Mouse (Mus musculus): ENCODE data around the gene 5530400C23Rik. TPM values are rescaled to one million over a fixed set of nuclear protein-coding genes. Genes with fewer than 3 reads are reported as not detected.
"Not testable (repeated sequence)": the region's sequence is repeated elsewhere in the genome, so short reads cannot be mapped to it uniquely, and the experiment has no call there.

The 5530400C23Rik gene
- polyA plus RNA-seq (2015; fragmentation: Nextera tagmentation; extraction: Ambion mirVana), result not detected in 2 replicates

DNA sequence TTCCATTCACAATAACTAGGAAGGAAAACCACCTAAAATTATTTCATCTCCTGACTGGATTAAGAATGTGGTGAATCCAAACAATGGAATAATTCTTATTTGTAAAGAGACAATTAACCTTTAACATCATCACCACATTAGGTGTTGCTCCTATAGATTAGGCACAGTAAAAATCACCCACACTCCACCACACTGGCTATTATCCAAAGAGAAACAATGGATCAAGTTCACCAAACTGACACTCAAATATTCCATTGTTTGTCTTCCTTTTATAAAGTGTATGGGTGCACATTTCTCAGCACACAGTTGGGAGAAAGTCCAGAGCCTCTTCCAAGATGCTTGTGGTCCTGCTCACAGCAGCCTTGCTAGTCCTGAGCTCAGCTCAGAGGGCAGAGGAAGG, at the start of gene 5530400C23Rik:
Gene 5530400C23Rik, plus strand, starts transcription at position 301 of the 400 bp plus-strand sequence.
- not testable (repeated sequence) for H3K27me3 ChIP-seq (replicated peaks; ENCODE audit: control insufficient read depth, insufficient read depth, low read length); H3K9me3 ChIP-seq (ENCODE audit: control insufficient read depth, low read length)

DNA sequence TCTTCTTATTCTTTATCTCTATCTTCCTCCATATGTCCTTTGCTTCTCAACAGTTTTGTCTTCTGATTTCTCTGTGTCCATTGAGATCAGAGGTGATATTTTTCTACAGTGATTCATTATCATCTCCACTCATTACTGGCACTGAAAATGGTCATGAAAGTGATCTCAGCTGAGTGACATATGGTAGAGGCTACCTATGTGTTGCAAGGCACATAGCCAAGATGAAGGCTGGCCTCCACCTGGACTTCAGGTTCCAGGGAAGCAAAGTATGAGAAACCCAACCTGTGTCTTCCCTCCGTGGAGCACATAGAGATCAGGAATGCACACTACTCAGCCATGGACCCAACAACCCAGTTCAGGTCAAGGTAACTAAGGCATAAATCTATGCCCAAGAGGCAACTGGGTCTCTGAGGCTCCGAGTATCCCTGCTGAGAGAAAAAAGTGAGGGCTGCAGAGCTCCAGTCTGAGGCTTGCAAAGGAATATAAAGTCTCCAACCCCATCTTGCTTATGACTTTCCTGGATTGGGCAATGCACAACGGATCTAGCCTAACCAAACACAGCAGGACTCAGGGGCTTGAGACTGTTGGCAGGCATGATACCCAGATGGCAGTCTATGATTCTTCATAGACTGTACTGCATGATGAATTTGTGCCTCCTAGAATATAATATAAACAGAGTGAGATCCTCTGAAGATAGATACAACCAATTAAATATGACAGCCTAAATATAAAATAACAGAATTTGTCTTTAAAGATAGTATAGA, 14.1 kb downstream of the 5530400C23Rik start:
- H3K4me3 ChIP-seq (ENCODE audit: low read length), result no peak overlapping the region

More for the DNA sequence above, at the start of gene 5530400C23Rik:
- ATAC-seq; H3K9ac ChIP-seq (ENCODE audit: low read depth, low read length); H3K4me2 ChIP-seq (ENCODE audit: low read length); H3K4me1 ChIP-seq (ENCODE audit: control insufficient read depth, insufficient read depth, low read depth, low read length); H3K27ac ChIP-seq (ENCODE audit: low read depth, low read length); H3K36me3 ChIP-seq (ENCODE audit: control insufficient read depth, insufficient read depth, low read length); H3K4me3 ChIP-seq (ENCODE audit: low read length): not testable (repeated sequence)

DNA sequence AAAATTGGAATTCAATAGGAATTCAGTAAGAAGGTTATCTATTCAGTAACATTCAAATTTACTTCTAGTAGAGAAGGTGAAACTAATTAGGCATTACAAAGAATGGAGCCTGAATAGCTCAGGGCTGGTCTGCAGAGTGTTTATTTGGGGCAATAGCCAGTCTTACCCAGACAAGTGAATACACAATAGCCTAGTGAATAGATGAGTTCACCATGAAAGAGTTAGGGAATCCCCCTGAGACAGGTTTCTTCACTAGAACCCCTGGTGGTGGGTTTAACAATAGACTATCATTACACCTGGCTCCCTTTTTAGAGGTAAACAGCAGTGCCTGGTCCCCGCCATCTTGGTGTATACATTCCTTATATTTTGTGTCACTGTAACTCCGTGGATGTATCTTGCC, 21.9 kb downstream of the 5530400C23Rik start:
- not testable (repeated sequence) for H3K4me2 ChIP-seq (ENCODE audit: low read length); H3K27ac ChIP-seq (ENCODE audit: low read depth, low read length); H3K9me3 ChIP-seq (ENCODE audit: control insufficient read depth, low read length); H3K4me1 ChIP-seq (ENCODE audit: control insufficient read depth, insufficient read depth, low read depth, low read length); H3K9ac ChIP-seq (ENCODE audit: low read depth, low read length); H3K4me3 ChIP-seq (ENCODE audit: low read length); H3K27me3 ChIP-seq (replicated peaks; ENCODE audit: control insufficient read depth, insufficient read depth, low read length); H3K36me3 ChIP-seq (ENCODE audit: control insufficient read depth, insufficient read depth, low read length); ATAC-seq
- whole genome bisulfite sequencing, result 93% methylated on average over 2 of the region's 2 CpGs

More for the DNA sequence above, 14.1 kb downstream of the 5530400C23Rik start:
- Histone ChIP-seq H3K27ac (ENCODE audit: low read depth, low read length) (no peak overlapping the region), H3K27me3 (replicated peaks; ENCODE audit: control insufficient read depth, insufficient read depth, low read length) (no peaks in the 10 kb centered on the region), H3K9ac (ENCODE audit: low read depth, low read length) (no peak overlapping the region), H3K4me1 (ENCODE audit: control insufficient read depth, insufficient read depth, low read depth, low read length) (no peaks in the 10 kb centered on the region), H3K4me2 (ENCODE audit: low read length) (no peak overlapping the region), H3K36me3 (ENCODE audit: control insufficient read depth, insufficient read depth, low read length) (no peaks in the 10 kb centered on the region), H3K9me3 (ENCODE audit: control insufficient read depth, low read length) (no peaks in the 10 kb centered on the region)
- 83% methylated on average over 3 of the region's 3 CpGs for WGBS
- no peak for ATAC-seq

DNA sequence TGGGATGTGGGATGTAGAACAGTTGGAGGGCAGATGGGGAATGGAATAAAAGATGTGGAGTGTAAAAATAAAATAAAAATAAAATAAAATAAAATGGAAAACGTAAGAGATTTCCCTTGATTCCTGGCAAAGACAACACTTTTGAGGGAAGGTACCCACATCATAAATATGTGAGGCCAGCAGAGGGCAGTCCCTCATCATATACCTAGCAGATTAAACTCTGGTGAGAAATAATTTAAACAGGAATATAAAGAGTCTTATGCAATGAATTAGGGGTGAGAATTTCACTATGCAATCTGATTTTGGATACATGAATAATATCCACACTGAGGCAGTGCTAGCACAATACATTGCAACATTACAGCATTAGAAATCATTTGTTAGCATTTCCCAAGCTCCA, 46.5 kb downstream of the 5530400C23Rik start:
- Histone ChIP-seq H3K27ac (ENCODE audit: low read depth, low read length) (no peak overlapping the region), H3K4me3 (ENCODE audit: low read length) (no peak overlapping the region), H3K27me3 (replicated peaks; ENCODE audit: control insufficient read depth, insufficient read depth, low read length) (no peaks in the 10 kb centered on the region), H3K4me1 (ENCODE audit: control insufficient read depth, insufficient read depth, low read depth, low read length) (no peaks in the 10 kb centered on the region), H3K9ac (ENCODE audit: low read depth, low read length) (no peak overlapping the region), H3K4me2 (ENCODE audit: low read length) (no peak overlapping the region), H3K9me3 (ENCODE audit: control insufficient read depth, low read length) (no peaks in the 10 kb centered on the region), H3K36me3 (ENCODE audit: control insufficient read depth, insufficient read depth, low read length) (no peaks in the 10 kb centered on the region)
- 77% methylated on average over 1 of the region's 1 CpGs for WGBS
- ATAC-seq, result no peak

DNA sequence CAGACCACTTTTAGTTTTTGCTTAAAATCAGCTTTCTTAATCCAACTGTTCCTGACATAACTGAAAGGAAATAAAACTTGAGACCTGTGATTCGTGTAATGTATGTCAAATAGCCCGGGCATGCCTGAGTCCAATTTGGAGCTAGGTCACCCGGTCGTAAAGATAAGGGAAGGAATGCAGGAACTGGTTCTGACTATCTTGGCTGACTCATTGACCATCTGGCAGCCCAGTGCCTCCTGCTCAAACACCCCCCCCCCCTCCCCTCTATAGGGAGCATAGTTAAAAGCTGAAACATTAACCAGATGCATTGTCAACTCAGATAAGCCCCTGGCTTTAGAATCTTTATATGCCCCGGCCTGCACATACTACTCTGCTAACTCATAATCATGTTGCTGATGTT, 49.7 kb downstream of the 5530400C23Rik start:
- H3K9ac ChIP-seq (ENCODE audit: low read depth, low read length); H3K4me1 ChIP-seq (ENCODE audit: control insufficient read depth, insufficient read depth, low read depth, low read length); ATAC-seq; H3K27ac ChIP-seq (ENCODE audit: low read depth, low read length); H3K27me3 ChIP-seq (replicated peaks; ENCODE audit: control insufficient read depth, insufficient read depth, low read length); H3K9me3 ChIP-seq (ENCODE audit: control insufficient read depth, low read length); H3K4me3 ChIP-seq (ENCODE audit: low read length); H3K4me2 ChIP-seq (ENCODE audit: low read length); H3K36me3 ChIP-seq (ENCODE audit: control insufficient read depth, insufficient read depth, low read length): not testable (repeated sequence)
- 71% methylated on average over 5 of the region's 5 CpGs for WGBS

Other genes starting within 250 kb of the 5530400C23Rik start
- gene Tas2r140, start 236.4 kb upstream of the 5530400C23Rik start, polyA plus RNA-seq (2015; fragmentation: Nextera tagmentation; extraction: Ambion mirVana), result not detected in 2 replicates
- 109 and 114 TPM in 2 replicates for gene Smim10l1, start 187.3 kb upstream of the 5530400C23Rik start, polyA plus RNA-seq (2015; fragmentation: Nextera tagmentation; extraction: Ambion mirVana)

All from hindbrain, embryonic 16.5 days (tissue).